Mouse (Mus musculus): ENCODE data around the gene Vangl2. TPM values are rescaled to one million over a fixed set of nuclear protein-coding genes. Genes with fewer than 3 reads are reported as not detected.

Gene Vangl2
- polyA plus RNA-seq (2012; rRNA removed) = 1.5 and 1.6 TPM in 2 replicates

DNA sequence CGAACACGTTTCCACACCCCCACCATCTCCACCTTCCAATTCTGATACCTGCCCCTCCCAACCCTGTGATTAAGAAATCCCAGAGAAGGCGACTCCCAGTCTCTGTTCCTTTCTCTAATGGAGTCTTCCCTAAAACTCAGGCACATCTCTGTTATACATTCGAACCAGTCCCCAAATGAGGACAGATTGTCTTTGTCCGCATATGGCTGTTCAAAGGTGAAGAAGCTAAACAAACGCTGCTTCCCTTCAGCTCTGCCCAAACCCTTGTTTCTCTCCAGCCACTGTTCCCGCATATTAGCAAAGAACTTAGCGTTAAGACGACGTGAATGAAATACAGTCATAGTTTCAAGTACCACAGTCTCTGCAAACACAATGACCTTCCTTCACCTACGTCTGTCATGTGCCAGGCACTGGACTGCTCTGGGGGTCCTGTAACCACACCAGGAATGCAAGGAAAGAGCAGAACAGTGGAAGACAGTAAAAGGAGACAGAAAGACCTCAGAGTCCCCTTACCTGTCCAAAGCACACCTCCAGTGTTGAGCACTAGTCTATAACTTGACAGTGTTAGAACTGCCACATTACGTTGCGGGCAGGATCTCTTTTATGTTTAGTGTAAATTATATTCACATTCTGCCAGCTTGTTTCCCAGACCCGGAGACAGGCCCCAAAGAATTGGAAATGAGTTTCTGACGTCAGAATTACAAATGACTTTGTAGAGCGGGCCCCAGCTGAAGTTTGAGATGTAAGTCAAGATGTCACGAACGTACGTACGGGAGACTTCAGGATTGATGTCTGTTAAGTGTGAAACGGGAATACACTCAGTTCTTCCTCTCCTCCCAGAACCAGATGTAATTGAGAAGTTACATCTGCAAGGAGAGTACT lies at the start of gene Vangl2:
TSS of gene Vangl2 (minus strand) at position 51 of the 882 bp plus-strand sequence.
- WGBS = 85% methylated on average over 21 of the region's 21 CpGs
- no peak for DNase-seq (ENCODE audit: low read depth, low spot score)

DNA sequence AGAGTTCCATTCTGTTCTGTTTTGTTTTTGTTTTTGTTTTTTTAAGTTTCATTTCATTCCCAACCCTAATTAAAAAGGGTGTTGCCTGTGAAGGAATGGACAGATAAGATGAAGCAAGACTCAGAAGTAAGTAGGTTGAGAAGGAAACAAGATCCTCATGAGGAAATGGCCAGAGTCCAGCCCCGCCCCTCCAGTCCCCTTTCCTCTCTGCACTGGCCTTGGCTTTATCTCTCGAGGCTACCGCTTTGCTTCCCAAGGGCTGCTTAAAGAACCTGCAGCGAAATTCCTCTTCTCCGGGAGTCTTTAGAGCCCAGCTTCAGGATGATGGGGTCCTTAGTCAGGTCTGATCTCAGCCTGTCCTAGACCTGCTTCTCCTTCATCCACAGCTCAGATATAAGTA lies 49.7 kb upstream of the Vangl2 start:
- peak; percentile 65 for DNase-seq (ENCODE audit: low read depth, low spot score)
- 25% methylated on average over 5 of the region's 5 CpGs for WGBS

DNA sequence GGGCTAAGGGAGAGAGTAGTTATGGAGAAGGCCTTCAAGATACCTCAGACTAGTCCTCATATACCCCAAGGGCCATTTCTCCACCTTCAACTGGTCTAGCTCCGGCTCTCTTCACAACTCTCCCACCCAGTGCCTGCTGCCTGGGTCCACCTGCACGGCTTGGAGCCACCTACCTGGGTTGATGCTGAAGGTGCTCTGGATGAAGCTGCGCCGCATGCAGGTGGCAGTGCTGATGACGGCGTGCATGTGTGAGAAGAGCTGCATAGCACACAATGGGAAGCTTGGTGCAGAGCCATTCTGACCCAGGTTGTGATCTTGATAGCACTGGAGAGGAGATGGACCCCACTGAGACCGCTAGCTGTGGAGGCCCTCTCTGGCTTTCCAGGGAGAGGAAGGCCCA lies 44.4 kb upstream of the Vangl2 start:
- WGBS = 98% methylated on average over 7 of the region's 7 CpGs
- DNase-seq (ENCODE audit: low read depth, low spot score) = no peak

DNA sequence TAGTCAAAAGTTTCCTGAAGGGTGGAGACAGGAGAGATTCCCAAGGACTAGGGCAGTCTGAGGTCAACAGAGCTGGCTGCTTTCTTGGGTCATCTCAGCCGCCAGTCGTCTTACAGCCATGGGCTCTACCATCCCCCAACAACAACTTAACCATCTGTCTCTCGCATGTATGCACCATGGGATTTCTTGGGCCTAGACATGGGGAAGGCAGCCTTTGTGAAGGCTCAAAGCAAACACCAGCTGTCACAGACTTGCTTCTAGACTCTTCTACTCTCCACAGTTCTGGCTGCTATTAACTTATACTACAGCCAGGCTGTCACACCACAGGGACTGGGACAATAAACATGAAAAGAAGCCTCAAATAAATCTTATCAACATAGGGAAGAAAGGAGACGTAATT lies 43.3 kb upstream of the Vangl2 start:
- DNase-seq (ENCODE audit: low read depth, low spot score) = no peak
- 83% methylated on average over 4 of the region's 4 CpGs for WGBS

DNA sequence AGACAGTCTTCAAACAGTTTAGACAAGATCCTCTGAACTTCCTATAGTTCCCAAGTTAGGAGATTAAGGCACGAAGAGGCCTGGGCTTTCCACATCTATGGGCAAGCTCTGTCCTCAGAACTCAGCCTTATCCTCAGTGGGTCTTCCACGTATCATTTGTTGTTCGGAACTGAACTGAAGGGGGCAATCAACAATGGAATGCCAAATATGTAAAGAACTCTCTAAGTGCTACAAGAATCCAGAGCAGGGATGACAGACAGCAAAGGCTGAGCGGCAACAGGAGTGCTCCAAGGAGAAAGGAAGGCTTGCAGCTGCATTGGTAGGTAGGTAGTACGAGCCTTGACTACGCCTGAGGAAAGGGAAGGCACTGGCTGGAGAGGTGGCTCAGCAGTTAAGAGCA lies 42.0 kb upstream of the Vangl2 start:
- WGBS = 77% methylated on average over 6 of the region's 6 CpGs

DNA sequence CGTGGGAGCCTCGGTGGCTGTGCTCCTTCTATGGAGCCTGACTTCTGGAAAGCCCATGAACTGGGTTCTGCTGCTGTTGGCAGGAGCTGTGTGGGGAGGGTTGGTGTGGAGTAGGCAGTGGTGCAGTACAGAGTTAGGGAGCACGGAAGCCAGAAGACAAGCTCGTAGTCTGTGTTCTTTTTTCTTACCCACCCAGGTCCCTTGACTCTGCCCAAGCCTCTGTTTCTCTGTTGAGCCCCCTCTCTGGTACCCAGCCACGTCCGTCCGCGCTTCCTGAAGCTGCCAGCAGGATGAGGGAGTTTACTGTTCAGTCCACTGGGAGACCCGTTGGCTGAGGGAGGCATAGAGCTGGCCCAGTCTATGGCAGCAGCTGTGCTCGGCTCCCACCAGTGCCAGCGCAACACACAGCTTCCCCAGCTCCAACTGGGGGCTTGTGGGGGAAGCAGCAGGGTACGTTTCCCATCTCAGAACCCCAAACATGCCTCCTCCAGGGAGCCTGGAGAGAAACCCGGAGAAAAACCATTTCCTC lies 36.4 kb upstream of the Vangl2 start:
- WGBS = 80% methylated on average over 13 of the region's 13 CpGs
- no peak for DNase-seq (ENCODE audit: low read depth, low spot score)

More for the DNA sequence above, 42.0 kb upstream of the Vangl2 start:
- DNase-seq (ENCODE audit: low read depth, low spot score) = no peak

DNA sequence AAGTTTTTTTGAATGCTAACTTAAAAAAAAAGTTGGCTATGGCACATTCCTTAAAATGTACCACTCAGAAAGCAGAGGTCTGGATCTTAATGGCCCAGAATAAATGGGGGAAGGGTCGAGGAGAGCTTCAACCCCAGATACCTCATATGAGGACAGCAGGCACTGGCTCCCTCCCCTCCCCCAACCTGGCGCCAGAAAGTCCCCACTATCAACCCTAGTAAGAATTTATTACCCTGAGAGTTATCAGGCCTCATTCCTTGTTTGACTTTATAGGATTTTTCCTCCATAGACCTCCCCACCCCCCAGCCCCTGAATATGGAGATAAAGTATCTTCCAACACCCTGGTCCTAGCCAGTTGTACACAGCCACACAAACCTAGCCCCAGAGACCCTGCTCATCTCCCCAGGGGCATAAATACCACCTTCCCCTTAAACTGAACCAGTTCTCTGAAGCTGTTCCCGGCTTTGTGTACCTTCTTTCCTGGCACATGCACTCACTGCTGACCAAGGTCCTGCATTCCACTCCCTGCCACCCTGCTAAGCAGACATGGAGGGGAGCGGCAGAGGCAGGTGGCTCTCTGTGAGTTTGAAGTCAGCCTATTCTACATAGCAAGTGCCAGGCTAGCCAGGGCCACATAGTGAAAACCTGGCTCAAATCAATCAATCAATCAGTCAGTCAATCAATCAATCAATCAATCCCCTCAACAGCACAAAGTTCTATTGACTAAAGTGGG lies 35.2 kb upstream of the Vangl2 start:
- WGBS = 22% methylated on average over 4 of the region's 4 CpGs
- no peak for DNase-seq (ENCODE audit: low read depth, low spot score)

DNA sequence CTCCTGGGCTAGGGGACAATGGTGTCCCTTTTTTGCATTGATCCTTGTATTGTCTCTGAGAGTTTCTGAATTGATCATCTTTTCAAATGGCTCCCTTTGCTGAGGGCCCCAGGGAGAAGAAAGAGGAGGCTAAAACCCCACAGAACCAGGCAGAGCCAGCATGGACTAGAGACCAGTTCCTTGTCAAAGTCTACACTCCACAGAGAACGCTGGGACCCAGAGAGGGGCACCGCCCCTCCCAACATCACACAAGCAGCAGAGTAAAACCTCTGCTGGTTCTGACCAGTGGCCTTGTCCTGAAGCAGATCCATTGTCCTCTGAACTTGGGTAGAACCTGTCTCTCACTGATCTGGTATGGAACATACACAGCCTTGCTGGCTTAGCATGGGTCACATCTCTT lies 33.9 kb upstream of the Vangl2 start:
- DNase-seq (ENCODE audit: low read depth, low spot score) = no peak
- 78% methylated on average over 2 of the region's 2 CpGs for WGBS

DNA sequence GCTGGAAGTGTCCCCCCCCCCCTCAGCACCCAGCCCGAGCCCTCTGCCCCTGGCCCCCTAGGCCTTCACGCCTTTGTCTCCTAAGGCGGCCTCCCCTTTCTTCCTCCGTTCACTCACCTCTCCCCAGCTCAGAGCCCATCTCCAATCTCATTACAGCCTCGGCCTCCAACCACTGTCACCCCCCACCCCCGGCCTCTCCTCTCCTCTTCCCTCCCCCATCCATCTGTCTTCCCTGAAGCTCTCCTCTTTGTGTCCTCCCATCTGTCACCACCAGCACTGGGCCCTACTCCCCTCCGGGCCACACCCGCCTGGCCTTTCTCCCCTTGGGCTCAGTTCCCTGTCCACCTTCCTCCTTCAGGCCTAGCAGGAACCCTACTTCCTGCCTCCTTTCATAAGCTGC lies 33.0 kb upstream of the Vangl2 start:
- 59% methylated on average over 8 of the region's 8 CpGs for WGBS
- DNase-seq (ENCODE audit: low read depth, low spot score) = no peak

DNA sequence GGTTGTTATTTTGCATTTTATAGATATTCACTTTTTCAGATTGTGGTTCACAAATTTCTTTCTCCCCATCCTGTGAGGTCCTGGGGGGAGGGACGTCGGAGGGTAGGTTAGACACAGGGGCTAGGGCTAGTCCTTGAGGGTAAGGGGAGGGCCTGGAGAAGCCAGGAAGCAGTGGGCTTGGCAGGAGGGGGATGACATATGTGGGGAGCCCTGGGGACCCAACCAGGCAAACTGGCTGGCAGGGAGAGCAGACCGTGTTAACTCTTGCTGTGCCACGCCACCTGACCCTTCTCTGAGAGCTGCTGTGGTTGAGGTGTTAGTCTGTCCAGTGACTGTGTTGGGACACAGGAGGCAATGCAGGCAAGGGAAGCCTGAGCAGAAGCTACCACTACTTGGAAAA lies 32.4 kb upstream of the Vangl2 start:
- WGBS = 78% methylated on average over 4 of the region's 4 CpGs
- no peak for DNase-seq (ENCODE audit: low read depth, low spot score)

DNA sequence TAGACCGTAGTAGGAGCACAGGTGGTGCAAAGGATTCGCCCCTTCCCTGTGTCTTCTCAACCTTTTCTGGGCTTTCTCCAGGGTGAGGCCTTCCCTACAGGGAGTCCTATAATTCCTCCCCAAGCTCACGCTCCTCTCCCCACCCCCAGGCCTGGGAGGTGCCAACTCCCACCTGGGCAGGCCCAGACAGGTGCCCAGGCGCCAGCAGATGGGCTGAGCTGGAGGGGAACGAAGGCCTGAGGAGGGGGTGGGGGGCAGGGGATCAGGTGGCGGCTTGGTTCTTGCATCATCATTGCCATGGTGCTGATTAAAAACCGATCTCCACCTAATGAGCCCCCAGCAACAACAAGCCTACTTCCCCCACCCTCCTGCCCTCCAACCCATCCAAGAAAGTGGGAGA lies 30.6 kb upstream of the Vangl2 start:
- 76% methylated on average over 7 of the region's 7 CpGs for WGBS
- DNase-seq (ENCODE audit: low read depth, low spot score) = no peak

DNA sequence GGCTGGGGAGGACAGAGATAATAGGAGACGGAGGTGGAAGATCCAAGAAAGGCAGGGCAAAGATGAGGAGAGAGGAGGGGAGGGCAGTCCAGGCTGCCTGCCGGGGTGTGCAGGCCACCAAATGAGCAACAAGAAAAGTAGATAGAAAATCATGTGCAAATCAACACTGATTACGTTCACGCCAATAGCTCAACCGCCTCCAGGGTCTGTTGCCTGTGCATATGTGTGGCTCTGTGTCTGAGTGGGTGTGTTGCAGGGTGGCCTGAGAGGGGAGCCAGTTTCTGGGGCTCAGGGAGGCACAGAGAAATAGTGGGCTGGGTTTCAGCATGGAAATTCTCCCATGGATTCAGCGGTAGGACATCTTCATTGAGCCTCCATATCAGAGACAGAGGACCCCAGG lies 30.1 kb upstream of the Vangl2 start:
- 84% methylated on average over 6 of the region's 6 CpGs for WGBS

DNA sequence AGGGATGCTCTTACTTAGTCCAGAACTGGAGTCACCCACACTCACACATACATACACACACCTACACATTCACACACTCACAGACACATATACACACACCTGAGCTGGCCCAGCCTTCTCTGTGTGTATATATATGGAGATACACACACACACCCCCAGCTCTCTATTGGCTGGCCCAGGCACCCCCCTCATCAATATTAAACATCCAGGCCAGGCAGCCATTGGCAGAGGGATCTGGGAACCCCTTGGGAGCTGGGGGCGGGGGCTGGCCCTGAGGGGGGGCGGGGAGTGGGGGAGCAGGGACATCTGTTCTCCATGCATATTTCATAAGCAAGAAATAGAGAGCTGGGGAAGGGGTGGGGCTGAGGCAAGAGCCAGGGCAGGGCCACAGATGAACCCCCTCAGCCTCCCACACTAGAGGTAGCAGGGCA lies 29.3 kb upstream of the Vangl2 start, which contains the start of gene Nhlh1:
TSS of gene Nhlh1 (minus strand) at position 83 of the 431 bp plus-strand sequence.
- DNase-seq (ENCODE audit: low read depth, low spot score) = no peak
- 66% methylated on average over 2 of the region's 2 CpGs for WGBS

More for the DNA sequence above, 30.1 kb upstream of the Vangl2 start:
- no peak for DNase-seq (ENCODE audit: low read depth, low spot score)

DNA sequence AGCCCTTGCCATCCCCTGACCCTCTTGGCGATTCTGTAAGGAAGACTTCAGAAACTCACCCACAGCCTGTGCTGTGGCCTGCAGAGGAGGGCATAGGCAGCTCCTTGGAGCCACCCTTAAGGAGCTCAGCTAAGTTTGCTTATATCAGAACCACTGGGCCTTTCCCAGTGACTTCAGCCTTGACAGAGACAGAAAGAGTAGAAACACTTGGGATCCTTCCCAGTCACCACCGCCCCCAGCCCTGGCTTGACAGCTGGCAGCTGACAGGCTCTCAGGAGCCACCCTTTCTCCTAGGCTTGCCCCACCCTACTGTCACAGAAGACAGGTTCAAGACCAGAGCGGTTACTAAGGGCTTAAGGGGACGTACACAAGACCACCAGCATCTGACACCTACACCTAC lies 28.0 kb upstream of the Vangl2 start:
- WGBS = 75% methylated on average over 4 of the region's 4 CpGs

DNA sequence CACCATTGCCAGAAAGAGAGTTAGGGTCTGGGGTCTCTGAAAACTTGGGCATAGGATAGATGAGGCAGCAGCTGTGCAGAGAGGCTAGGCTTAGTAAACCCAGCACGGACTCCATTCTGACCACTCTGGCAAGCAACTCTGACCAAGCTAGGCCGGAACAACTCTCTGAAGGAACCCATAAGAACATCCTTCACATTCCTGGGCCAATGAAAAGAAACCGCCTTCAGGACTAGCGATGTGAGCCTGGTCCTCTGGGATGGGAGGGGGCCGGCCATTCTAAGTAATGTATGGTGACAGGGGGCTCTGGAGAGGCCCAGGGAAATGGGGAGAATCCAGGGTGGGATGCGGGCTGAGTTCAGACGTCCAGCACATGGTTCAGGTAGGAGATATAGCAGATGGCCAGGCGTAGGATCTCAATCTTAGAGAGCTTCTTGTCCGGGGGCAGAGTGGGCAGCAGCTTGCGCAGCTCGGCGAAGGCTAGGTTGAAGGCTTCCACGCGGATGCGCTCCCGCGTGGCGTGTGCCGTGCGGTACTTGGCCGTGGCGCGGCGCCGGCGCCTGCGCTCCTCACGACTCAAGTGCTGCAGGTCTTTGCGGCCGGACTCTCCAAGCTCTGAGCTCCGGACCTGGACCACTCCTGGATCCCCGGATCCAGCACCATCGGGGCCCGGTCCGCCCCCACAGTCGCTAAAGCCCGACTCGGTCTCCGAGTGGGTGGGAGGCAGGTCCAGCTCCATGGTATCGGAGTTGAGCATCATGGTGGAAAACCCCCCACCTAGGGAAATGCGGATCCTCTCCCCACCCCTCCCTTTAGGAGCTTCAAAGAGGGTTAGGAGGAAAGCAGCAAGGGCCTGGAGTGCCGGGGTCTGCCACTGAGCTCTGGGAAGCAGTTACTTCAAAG lies 25.5 kb upstream of the Vangl2 start:
- no peak for DNase-seq (ENCODE audit: low read depth, low spot score)
- WGBS = 10% methylated on average over 42 of the region's 42 CpGs

More for the DNA sequence above, 28.0 kb upstream of the Vangl2 start:
- DNase-seq (ENCODE audit: low read depth, low spot score) = no peak

DNA sequence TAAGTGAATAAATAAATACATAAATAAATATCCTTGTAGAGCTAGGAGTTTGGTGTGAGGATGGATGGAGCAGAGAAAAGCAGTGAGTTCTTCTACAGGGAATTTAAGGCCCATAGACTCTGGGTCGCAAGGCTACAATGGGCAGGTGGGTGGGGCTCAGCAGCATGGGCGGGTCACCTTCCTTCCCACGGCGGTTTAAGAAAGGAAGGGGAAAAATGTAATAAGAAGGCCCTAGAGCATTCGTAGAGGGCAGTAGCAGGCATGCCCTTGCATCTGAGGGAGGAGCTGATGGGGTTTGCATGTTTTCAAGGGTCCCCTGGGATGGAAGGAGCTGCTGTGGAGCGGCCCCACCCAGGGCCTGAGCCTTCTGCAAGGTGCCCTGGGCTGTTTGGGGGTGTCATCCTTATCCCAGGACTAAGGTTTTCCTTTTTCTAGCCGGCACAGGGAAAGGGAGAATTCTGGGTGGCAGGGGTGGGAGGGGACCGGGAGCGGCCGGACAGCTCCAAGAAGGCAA lies 24.6 kb upstream of the Vangl2 start:
- 21% methylated on average over 10 of the region's 10 CpGs for WGBS
- no peak for DNase-seq (ENCODE audit: low read depth, low spot score)

DNA sequence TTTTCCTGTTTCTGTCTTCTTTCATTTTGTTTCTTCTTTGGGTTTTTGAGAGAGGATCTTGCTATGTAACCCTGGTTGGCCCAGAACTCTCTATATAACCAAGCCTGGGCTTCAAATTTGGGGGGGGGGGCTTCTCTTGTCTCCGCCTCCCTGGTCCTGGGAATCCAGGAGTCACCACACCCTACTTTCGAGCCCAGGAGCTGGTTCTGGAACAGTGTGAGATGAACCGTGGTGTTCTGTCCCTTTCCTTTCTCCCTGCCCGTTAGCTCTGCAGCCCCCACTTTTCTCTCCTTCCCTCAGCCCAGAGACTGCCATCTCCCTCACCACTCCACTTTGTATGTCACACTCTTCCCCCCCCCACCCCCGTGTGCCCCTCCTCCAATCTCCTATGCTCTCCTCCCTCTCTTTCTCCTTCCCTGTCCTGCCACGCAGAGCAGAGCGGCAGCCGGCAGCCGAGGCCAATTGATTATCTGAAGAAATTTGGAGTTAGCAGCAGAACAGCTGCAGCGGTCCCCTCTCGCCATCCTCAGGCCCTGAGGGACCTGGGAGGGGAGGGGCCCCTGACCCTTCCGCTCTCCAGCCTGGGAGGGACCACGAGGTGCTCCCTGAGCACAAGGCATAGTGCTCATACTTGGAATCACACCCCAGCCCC lies 21.0 kb upstream of the Vangl2 start:
- 47% methylated on average over 13 of the region's 13 CpGs for WGBS

DNA sequence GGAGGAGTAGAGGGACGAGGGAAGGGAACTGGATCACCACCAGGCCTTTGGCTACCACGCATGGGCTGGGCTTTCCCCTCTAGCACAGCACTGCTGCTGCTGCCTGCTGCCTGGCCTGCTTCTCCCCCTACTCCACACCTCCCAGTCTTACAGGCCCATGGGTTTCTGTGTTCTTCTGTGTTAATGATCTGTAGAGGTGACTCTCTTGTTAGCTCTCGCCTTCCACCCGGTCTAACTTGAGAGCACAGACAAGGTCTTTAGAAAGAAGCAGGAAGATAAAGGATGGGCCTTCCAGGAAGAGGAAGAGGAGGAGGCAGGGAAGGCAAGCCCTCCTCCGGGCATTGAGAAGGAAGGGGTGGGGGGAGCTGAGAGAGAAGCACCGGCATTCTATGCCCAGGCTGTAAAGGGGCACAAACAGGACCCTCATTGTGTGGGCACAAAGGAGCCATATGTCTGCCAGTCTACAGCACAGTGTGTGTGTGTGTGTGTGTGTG lies 20.0 kb upstream of the Vangl2 start:
- no peak for DNase-seq (ENCODE audit: low read depth, low spot score)
- 31% methylated on average over 6 of the region's 6 CpGs for WGBS

More for the DNA sequence above, 21.0 kb upstream of the Vangl2 start:
- DNase-seq (ENCODE audit: low read depth, low spot score) = no peak

DNA sequence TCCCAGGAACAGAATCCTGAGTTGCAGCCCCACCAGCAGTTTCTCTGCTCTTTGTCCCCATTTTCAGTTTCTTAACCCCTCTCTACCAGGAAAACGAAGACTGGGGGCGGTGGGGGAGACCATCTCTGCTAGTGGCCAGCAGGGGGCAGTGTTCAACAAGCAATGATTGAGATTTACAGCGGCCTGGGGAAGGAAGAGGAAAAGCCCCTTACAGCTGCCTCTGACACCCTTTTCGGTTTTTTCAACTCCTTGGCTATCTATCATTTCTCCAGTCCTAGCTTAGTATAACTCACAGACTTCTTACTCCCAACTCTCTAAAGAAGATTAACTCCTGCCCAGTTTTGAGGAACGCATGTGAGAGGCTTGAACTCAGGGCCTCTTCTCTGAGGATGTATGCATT lies 18.7 kb upstream of the Vangl2 start:
- DNase-seq (ENCODE audit: low read depth, low spot score) = peak; percentile 28
- 18% methylated on average over 5 of the region's 5 CpGs for WGBS
